Mouse (Mus musculus) intestine, embryonic 14.5 days (tissue): ENCODE data around the gene Mllt11. TPM values are rescaled to one million over a fixed set of nuclear protein-coding genes. Genes with fewer than 3 reads are reported as not detected.
A peak's percentile ranks its signal among the peaks of the same experiment; 100 is the strongest.

Source experiments
- ATAC-seq: fragments of 200-750 bp; cut with Nextera tagmentation; replicated peaks from 2 replicates; pipeline ENCODE4 v1.8.0; 2017; ENCODE audit warnings: low read depth, moderate number of reproducible peaks, moderate TSS enrichment, moderate library complexity; ENCODE audit not compliant: low FRiP score, low TSS enrichment
- DNase-seq: peaks from one replicate; pipeline ENCODE4 v3.0.0-alpha.2; 2018; ENCODE audit warnings: low spot score
- H3K27ac ChIP-seq: fragments of 300-500 bp; sonication (generic); 2 replicates; pipeline ENCODE4 v1.5.1; 2014; ENCODE audit warnings: low read depth, mild to moderate bottlenecking, control low read depth
- H3K27me3 ChIP-seq: fragments of 300-500 bp; sonication (generic); replicated peaks from 2 replicates; pipeline ENCODE4 v1.6.1; 2014; ENCODE audit warnings: low read length, control low read depth; ENCODE audit not compliant: control insufficient read depth, insufficient read depth
- H3K36me3 ChIP-seq: fragments of 300-500 bp; sonication (generic); 2 replicates; pipeline ENCODE4 v1.6.1; 2014; ENCODE audit warnings: low read length, control low read depth; ENCODE audit not compliant: control insufficient read depth, insufficient read depth
- H3K4me1 ChIP-seq: fragments of 300-500 bp; sonication (generic); replicated peaks from 2 replicates; pipeline ENCODE4 v1.6.1; 2014; ENCODE audit warnings: low read length, control low read depth, mixed read lengths; ENCODE audit not compliant: control insufficient read depth, insufficient read depth
- H3K4me2 ChIP-seq: fragments of 300-500 bp; sonication (generic); 2 replicates; pipeline ENCODE4 v1.6.1; 2014; ENCODE audit warnings: low read length
- H3K4me3 ChIP-seq: fragments of 300-500 bp; sonication (generic); 2 replicates; pipeline ENCODE4 v1.5.1; 2014; ENCODE audit warnings: low read depth, low read length, control low read depth, mixed read lengths
- H3K9ac ChIP-seq: fragments of 300-500 bp; sonication (generic); 2 replicates; pipeline ENCODE4 v1.6.1; 2014; ENCODE audit warnings: mild to moderate bottlenecking, low read length
- H3K9me3 ChIP-seq: fragments of 300-500 bp; sonication (generic); 2 replicates; pipeline ENCODE4 v1.6.1; 2016; ENCODE audit warnings: low read length, control low read depth; ENCODE audit not compliant: control insufficient read depth
- WGBS: fragments of 180-500 bp; shearing (Covaris S2); extraction: QIAGEN DNeasy Blood & Tissue Kit; methylation state at CpG from one replicate; pipeline ENCODE4 v1.1.7; 2014; 5-methylcytosine and 5-hydroxymethylcytosine counted together
- polyA plus RNA-seq: library from polyadenylated mRNA; unstranded; fragments of >200 nt; fragmentation: Nextera tagmentation; extraction: Ambion mirVana; gene quantifications from 2 replicates; pipeline ENCODE4 v1.2.1, GENCODE M21; 2014

Mllt11 gene
- polyA plus RNA-seq, 1 experiment from 2014 or later: 38.9 TPM

DNA sequence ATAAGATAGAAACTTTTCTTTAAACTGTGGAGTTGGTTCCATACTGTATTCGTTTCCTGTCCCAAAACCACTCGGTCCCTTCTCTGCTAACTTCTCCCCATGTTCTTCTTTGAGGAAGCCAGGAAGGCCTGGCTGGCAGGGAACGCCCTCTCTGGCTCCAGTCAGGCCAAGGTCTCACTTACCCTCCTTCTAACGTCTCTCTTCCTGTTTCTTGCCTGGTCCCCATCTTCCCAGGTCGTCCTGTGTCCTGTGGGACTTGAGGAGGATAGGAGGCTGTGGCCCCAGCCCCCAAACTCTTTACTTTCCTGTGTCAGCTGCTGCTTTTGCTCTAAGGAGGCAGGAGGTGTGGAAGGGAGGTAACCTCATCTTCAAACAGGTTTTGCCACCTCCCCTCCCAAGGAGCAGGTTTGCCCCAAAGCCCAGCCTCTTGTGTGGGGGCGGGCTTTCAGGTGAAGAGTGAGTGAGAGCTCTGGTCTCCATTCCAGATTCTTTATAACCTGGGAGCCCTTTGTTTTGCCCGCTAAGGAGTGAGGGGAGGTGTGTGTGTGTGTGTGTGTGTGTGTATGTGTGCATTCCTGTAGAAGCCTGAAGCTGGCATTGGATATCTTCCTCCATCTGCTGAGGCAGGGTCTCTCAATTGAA is 18.9 kb upstream of the Mllt11 start, which contains the start of gene Bnipl:
Gene Bnipl (minus strand): TSS at position 411 of the 642 bp plus-strand sequence.
- WGBS: 43% methylated on average over 7 of the region's 7 CpGs
- Histone ChIP-seq H3K4me2 (no peak within 1 kb of the TSS), H3K36me3 (peaks cover 27% of the 10 kb centered on the region), H3K4me3 (no peak within 1 kb of the TSS), H3K9me3 (no peaks in the 10 kb centered on the region), H3K27ac (no peak within 1 kb of the TSS), H3K9ac (no peak within 1 kb of the TSS), H3K27me3 (no peaks in the 10 kb centered on the region), H3K4me1 (no peaks in the 10 kb centered on the region)
- no peak for DNase-seq
- ATAC-seq: 0 out of 2 replicates have a peak, but pooled peaks have one; percentile 15

GRCm38 (mm10) chr3:95250361-95250760 is 18.4 kb upstream of the Mllt11 start:
- no peak overlapping the region for H3K4me3 ChIP-seq
- H3K4me1 ChIP-seq: no peaks in the 10 kb centered on the region
- 75% methylated on average over 5 of the region's 5 CpGs for WGBS
- no peak overlapping the region for H3K27ac ChIP-seq
- no peaks in the 10 kb centered on the region for H3K27me3 ChIP-seq
- DNase-seq (no peak), ATAC-seq (no peak)
- peaks cover 22% of the 10 kb centered on the region for H3K36me3 ChIP-seq
- H3K9ac ChIP-seq: no peak overlapping the region
- no peaks in the 10 kb centered on the region for H3K9me3 ChIP-seq
- no peak overlapping the region for H3K4me2 ChIP-seq

DNA sequence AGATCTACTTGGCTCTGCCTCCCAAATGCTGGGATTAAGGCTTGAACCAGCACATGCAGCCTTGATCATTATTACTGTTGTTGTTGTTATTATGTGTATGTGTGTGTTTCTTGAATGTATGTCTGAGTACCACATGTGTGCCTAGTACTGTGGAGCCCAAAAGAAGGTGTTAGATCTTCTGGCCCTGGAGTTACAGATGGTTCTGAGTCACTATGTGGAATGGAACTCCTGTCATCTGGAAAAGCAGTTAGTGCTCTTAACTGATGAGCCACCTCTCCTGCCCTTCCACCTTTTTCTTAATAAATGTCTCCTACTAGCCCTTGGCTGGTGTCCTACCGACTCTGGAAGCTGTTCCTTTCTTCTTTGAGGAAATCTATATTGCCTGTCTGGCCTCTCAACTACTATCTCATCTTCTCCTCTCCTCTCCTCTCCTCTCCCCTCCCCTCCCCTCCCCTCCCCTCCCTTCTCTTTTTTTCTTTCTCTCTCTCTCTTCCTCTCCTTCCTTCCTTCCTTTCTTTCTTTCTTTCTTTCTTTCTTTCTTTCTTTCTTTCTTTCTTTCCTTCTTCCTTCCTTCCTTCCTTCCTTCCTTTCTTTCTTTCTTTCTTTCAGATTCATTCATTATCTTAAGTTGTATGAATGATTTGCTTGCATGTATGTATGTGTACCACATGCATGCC is 15.8 kb upstream of the Mllt11 start:
- no peak overlapping the region for H3K4me2 ChIP-seq
- no peaks in the 10 kb centered on the region for H3K9me3 ChIP-seq
- DNase-seq (no peak), ATAC-seq (no peak)
- no peaks in the 10 kb centered on the region for H3K4me1 ChIP-seq
- 61% methylated on average over 1 of the region's 1 CpGs for WGBS
- no peaks in the 10 kb centered on the region for H3K27me3 ChIP-seq
- H3K9ac ChIP-seq: no peak overlapping the region
- no peak overlapping the region for H3K27ac ChIP-seq
- H3K36me3 ChIP-seq: 0 out of 2 replicates have a peak, but pooled peaks cover under 1% of the 10 kb centered on the region
- no peak overlapping the region for H3K4me3 ChIP-seq

GRCm38 (mm10) chr3:95246465-95247231 is 14.7 kb upstream of the Mllt11 start:
- no peak overlapping the region for H3K4me3 ChIP-seq
- H3K36me3 ChIP-seq: no peaks in the 10 kb centered on the region
- no peaks in the 10 kb centered on the region for H3K27me3 ChIP-seq
- DNase-seq (no peak), ATAC-seq (no peak)
- no peaks in the 10 kb centered on the region for H3K4me1 ChIP-seq
- H3K9me3 ChIP-seq: no peaks in the 10 kb centered on the region
- H3K9ac ChIP-seq: no peak overlapping the region
- WGBS: 88% methylated on average over 5 of the region's 5 CpGs
- no peak overlapping the region for H3K4me2 ChIP-seq
- H3K27ac ChIP-seq: no peak overlapping the region

GRCm38 (mm10) chr3:95243086-95243485 is 11.1 kb upstream of the Mllt11 start:
- Histone ChIP-seq H3K36me3 (peaks cover 3% of the 10 kb centered on the region; the same call in 1 of the 2 replicates), H3K27me3 (no peaks in the 10 kb centered on the region), H3K9me3 (no peaks in the 10 kb centered on the region), H3K4me2 (no peak overlapping the region), H3K27ac (no peak overlapping the region), H3K4me1 (no peaks in the 10 kb centered on the region), H3K9ac (no peak overlapping the region), H3K4me3 (no peak overlapping the region)
- no peak for ATAC-seq
- no peak for DNase-seq
- 71% methylated on average over 2 of the region's 2 CpGs for WGBS

DNA sequence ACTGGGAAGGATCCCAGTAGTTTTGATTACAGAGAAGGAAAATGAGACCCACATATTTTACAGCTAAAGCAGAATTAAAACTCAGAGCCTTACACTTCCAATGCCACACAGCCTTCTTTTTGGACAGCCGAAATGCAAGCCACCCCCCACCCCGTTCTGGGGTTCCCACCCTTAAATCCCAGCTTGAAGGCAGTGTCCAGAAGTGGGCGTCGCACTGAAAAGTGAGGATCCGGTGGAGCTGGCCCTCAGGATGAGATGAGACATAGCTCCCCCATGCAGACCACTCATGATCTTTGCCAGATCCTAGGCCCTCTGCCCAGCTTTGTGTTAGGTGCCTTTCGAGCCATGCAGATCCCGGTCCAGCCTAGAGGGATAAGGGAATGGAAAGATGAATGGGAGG is 9.5 kb upstream of the Mllt11 start, which contains the start of gene Gm128:
Gene Gm128 (minus strand): TSS at position 101 of the 400 bp plus-strand sequence.
- no peak within 1 kb of the TSS for H3K27ac ChIP-seq
- H3K4me2 ChIP-seq: peak within 1 kb of the TSS; percentile 12; the same call in 1 of the 2 replicates
- ATAC-seq: no peak
- H3K9me3 ChIP-seq: no peaks in the 10 kb centered on the region
- H3K27me3 ChIP-seq: no peaks in the 10 kb centered on the region
- H3K4me3 ChIP-seq: no peak within 1 kb of the TSS
- no peaks in the 10 kb centered on the region for H3K4me1 ChIP-seq
- 66% methylated on average over 7 of the region's 7 CpGs for WGBS
- H3K36me3 ChIP-seq: peaks cover 10% of the 10 kb centered on the region
- no peak for DNase-seq
- H3K9ac ChIP-seq: 0 out of 2 replicates have a peak within 1 kb of the TSS, but pooled peaks have one; percentile 8

- H3K27me3 ChIP-seq: no peaks in the 10 kb centered on the region
- ATAC-seq: no peak; the same call in 1 of the 2 replicates
- DNase-seq: no peak
- H3K36me3 ChIP-seq: peaks cover 16% of the 10 kb centered on the region
- no peaks in the 10 kb centered on the region for H3K4me1 ChIP-seq
- no peak overlapping the region for H3K4me3 ChIP-seq
- H3K9me3 ChIP-seq: no peaks in the 10 kb centered on the region
- H3K4me2 ChIP-seq: peak overlapping the region; percentile 12; the same call in 1 of the 2 replicates
- H3K27ac ChIP-seq: no peak overlapping the region
- 0 out of 2 replicates have a peak overlapping the region, but pooled peaks have one; percentile 8 for H3K9ac ChIP-seq
- whole genome bisulfite sequencing: 34% methylated on average over 17 of the region's 17 CpGs
These were observed 8.9 kb upstream of the Mllt11 start for GRCm38 (mm10) chr3:95240900-95241299.

GRCm38 (mm10) chr3:95239971-95240370 is 8.0 kb upstream of the Mllt11 start:
- DNase-seq: no peak
- no peaks in the 10 kb centered on the region for H3K4me1 ChIP-seq
- H3K27me3 ChIP-seq: no peaks in the 10 kb centered on the region
- H3K4me3 ChIP-seq: no peak overlapping the region
- ATAC-seq: no peak
- no peak overlapping the region for H3K27ac ChIP-seq
- no peak overlapping the region for H3K9ac ChIP-seq
- H3K36me3 ChIP-seq: peaks cover 25% of the 10 kb centered on the region
- no peaks in the 10 kb centered on the region for H3K9me3 ChIP-seq
- 84% methylated on average over 12 of the region's 12 CpGs for WGBS
- no peak overlapping the region for H3K4me2 ChIP-seq
